Mouse (Mus musculus) thymus, postnatal 14 days (tissue): ENCODE measurements at regions not wholly inside any gene's neighbourhood (a gene's known extent, or its start where the extent isn't known, plus 50 kb on each side); places are given as distances from the start of the nearest gene placed in this dataset.

Experiments used
- DNase-seq: peaks from one replicate; pipeline ENCODE4 v3.0.0; 2021

DNA sequence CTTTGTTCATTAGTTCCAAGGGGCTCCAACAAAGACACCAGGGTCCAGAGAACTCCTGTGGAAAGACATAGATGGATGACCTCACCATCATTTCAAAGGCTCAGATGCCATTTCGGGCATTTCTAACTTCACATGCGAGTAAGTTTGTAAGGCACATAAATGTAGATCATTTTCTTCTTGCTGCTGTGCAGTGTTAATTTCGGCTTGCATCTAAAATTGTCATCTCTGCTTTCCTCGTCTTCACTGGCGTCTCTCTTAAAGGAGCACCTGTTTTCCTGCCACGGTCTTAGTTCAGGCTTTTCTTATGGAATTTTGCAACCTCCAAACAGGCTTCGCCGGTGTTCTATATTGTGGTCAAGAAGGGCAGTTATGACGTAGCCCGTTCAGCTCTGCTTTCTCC, 280.6 kb upstream of the Prickle1 start:
- no peak for DNase-seq

DNA sequence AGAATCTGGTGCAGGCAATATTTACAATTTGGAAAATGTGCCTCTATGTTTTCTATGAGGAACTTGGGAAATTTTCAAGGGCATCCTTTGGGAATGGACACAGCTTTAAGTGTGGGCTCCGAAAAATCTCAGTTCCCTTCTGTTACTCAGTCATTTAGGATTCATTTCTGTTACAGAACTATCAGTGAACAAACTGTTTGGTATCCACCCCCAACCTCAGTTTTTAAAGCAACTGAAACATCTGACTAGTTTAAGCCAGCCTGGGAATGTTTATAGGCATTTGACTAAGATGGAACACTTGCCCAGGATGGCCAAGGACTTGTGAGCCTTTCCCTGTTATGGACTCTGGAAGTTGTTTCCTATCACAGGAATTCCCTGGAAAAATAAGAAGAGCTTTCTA, 280.0 kb upstream of the Prickle1 start:
- no peak for DNase-seq

DNA sequence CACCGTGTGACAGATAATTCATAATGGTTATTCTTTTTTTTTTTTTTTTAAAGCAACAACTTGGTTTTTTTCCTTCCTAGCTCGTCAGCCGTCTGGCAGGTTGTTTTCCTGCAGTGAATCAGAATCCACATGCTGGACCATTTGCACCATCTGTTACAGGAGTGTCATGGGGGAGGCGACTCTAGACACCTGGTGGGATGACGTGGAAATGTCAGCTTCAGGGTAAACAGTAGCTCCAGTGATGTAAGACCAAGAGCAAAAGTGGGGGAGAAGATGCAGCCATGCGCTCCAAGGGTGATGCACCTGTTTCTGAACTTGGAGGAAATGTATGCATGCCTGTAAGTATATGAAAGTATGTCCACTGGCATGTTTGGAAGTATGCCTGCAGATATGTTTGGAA, 278.5 kb upstream of the Prickle1 start:
- peak; percentile 15 for DNase-seq

DNA sequence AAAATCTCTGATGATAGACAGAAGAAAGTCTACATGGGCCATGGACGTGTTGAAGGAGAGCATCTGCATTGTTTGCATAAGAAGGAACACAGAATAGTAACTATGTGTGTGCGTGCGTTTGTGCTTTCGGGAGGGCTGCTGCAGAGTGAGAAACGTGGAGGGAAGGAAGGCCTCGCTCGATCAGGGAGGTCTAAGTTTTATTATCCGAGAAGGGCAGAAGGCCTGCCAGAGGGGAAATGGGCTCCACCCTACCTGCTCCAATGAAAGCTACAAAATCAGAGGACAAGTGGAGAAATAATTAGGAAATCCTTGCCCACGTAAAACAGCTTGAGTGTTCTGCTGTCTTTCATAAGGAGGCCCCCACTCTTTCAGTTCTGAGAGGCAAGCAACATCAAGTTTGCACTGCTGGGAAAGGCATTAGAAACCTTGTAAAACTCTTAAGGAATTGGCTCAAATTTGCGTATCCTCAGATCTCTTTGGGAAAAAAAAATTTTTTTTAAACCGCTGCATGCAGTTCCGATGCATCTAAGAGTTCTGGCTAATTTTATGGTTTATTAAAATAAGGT, 261.7 kb upstream of the Prickle1 start:
- no peak for DNase-seq

DNA sequence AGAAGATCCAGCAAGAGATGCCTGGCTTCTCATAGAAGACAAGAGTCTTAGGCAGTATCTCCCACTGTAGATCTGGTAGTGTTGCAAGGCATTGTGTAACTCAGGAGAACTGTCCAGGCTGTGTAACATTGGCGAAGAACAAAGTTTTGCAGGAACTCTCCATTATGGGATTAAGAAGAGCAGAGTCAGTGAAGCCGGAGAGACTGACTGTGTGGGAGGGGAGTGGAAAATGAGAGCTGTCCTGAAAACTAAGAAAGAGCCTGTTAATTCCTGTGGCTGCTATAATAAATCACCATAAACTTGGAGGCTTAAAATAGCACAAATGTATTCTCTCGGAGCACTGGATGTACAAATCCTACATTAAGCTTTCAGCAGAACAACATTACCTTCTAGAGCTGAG, 257.5 kb upstream of the Prickle1 start:
- no peak for DNase-seq

DNA sequence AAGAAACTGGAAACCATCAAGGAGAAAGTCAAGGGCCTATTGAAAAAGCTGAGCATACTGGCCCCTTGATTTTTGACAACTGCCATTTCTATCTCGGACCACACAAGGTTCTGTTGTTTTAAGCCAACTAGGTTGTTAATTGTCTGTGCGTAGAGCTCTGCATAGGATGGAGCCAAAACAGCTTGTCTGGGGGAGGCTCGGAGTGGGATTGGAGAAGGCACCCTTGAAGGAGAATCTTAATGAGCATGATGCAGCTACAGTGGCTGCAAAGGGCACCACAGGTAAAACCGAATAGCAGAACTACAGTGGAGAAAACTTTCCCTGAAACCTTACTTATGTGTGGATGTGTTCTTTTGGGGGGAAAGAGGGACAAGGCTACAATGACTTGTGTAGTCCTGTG, 256.4 kb upstream of the Prickle1 start:
- no peak for DNase-seq

DNA sequence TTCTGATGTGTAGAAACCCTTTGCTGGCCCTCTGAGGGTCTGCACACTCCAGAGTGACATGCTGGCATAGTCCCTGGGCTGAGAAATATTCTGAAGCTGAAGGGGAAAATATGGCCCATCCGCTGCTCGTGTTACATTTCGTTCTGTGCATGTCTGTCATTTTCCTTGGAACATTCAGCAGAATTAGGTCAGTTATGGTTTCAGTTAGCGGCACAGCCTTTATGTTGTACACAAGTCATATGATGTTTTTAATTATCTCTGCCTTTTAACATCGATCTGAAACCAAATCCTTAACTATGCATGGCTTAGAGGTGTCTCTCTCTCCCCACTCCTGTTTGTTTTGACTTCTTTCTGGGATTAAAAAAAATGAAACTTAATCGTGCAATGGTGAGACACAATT, 254.7 kb upstream of the Prickle1 start:
- DNase-seq: no peak

DNA sequence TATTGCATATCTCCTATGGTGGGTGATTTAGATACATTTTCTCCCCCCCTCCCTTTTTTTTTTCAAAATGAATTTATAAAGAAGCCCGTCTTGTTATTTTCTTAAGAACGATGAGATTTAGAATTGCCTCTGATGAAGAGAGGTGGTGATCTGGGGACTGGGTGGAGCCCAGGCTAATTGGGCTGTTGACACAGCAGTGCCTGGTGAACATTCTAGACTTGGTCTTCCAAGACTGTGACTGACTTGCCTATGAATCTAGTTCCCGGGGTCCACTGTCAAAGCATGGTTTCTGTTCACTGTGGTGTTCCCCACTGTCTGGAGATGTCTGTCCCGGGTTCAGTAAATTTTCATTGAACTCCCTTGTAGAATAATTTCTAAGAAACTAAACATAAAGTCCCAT, 253.1 kb upstream of the Prickle1 start:
- DNase-seq: no peak

DNA sequence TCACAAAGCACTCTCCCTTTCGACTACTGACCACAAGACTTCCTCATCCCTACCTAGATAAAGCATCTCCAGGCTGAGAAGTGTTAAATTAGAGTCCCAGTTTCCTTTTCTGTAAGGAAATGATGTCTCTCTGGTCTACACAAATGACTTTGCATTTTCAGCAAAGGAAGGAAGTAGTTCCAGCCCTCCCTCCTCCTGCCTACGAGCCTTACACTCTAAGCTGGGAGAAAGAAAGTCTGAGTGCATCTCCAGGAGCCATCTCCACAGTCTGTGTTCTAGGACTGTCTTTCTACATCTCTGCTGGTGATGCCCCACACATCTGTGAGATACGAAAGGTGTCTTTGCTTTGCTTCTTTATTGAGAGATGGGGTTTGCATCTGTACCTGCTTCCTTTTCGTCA, 251.1 kb upstream of the Prickle1 start:
- DNase-seq: no peak

DNA sequence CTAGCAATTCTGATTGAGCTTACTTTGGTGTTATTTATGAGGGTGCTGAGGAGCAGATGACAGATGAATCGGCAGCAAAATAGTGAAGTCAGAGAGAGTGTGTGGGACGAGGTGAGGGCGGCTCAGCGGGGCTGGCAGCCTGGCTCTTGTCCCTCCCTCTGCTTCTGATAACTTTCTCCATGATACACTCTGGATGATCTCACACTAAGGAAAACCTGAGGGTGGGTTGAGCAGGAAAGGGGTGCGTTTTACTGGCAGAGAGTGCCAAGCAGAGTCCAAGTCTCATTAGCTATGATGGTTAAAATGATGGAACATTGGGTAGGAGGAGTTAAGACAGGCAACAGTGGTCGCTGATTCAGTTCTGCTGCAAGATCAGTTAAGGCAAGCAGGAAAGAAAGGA, 250.1 kb upstream of the Prickle1 start:
- no peak for DNase-seq

DNA sequence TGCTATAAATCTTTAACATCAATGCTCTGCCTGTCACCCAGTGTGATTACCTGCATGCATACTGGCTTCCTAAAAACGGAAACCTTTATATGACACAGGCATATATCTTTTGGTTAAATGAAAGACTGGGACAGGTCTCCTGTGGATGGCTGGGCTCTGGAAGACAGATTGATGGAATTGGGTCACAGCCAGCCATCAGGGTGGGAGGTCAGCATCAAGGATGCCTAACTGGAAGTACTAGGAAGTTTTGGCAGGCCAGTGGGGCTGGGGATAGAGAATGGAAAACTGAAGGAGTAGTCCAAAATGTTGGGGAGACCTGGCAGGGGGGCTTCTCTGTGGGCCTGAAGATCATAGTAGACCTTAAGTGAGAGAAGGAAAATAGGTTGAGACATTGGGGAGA, 237.3 kb upstream of the Prickle1 start:
- DNase-seq: no peak

DNA sequence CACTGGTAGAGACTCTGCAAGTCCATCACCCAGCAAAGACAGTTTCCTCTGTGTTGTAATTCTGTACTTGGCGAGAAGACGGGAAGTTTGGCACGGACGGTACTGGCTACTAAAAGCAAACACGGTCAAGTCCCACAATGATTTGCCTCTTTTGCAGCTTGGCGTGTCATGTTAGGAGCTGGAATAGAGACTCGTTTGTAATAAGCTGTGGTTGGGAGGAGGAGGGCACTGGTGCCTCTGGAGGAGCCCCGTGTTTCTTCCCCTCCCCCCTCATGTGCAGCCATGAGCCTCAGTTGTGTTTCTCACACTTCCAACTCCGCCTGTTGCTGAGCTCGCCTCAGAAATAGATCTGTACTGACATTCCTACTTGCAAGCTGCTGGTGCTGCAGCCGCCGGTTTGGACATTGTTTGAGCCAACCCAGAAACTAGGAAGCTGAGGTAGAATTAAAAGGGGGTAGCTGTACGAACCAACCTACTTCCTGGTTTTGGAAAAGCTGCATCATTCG, 236.8 kb upstream of the Prickle1 start:
- peak; percentile 14 for DNase-seq

DNA sequence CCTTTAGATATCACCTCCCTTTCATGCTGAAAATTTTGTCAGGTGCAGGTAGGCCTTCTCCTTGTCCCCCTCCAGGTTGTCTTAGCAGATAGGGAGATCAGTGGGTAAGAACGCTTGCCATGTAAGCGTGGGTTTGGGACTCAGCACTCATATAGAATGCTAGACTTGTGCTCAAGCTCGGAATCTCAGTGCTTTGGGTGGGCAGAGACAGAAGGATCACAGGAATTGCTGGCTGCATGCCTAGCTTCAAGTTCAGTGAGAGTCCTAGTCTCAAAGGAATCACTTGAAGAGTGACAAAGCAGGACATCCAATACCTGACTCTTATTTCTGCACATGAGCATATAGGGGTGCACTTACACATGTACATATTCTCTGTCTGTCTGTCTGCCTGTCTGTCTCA, 235.5 kb upstream of the Prickle1 start:
- DNase-seq: no peak

DNA sequence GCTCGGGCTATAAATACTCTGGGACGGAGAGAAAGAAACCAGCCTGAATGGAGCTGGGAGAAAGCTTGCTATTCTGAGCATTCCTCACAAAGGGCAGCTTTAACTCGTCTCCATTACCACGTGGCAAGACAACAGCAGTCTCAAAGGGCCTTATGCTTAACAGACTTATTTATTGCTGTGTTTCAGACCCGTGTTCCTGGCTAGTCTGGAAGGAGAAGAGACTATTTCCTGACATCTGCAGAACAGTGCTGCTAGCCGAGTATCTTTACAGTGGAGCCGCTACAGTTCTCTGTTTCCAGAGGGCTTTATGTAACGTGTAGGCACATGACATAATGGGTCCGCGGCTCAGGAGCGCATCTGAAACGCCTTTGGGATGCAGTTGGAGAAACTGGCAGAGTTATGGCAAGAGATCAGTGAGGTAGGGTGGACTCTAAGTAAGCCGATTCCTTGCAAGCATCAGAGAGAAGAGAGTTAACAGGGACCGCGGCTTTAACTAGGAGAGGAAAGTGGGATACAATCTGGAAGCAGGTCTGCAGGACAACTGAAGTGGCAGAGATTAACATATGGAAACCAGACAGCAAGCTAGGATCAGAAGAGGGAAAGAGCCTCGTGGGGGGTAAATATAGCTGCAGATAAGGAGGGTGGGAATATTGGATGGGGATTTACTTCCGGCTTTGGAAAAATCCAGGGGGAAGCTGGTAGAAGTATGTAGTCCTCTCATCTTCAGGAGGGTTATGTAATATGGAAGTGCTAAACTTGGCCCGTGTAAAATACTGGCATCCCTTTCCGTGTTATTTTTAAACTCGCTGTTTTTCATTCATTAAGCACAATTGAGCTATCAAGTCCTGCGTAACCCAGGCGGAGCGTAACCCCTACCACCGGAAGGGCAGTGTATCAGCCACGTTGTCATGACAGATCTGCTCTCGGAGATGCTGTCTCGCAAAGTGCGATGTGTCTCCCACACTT, 229.3 kb upstream of the Prickle1 start:
- no peak for DNase-seq

DNA sequence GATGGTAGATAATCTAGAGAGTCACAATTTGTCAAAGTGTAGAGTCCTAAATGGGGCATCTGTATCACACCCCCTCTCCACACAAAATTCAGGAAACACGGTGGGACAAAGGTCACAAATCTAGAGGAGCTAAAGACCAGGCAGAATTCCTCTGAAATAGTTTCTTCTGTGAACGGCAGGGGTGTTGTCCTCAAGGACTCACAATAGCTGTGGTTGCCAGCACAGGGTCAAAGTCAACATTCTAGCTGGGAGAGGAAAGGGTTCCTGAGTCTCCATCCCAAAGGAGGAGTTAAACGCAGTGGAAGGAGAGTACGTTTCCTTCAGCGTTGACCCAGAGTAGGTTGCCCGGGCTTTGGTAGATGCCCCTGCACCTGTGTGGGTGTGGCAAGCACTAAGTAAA, 225.5 kb upstream of the Prickle1 start:
- no peak for DNase-seq

DNA sequence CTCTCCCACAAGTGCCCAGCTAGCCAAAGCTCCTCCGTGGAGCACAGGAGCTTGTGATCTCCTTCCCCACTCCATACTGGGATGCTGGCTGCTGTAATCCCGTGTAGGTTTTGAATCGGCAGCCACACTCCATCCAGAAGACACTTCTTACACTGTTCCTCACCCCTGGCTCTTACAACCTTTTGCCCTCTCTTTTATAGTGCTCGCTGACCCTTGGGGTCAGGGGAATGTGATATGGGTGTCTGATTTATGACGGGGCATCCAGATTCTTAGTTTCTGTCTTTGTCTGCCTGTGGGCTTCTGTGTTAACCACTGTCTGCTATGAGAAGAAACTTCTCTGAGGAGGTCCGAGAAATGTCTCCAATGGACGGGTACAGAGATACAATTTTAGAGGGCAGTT, 216.3 kb upstream of the Prickle1 start:
- DNase-seq: no peak

DNA sequence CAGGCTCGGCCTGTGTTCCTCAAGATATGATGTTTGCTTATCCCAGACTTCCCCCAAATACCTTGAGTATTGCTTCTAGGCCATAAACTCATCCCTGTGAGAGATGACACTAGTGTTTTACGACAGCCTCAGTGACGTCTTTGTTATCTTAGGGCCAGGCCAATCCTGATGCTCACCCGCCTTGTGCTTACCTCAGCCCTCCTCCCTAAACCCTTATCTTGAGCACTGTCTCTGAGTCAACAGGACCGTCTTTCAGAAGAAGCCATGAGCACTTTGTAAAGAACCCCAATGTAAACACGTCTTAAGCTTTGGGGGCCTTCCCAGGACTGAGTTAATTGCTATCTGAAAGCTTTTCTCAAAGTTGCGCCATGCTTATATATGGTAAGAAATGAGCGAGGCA, 212.3 kb upstream of the Prickle1 start:
- no peak for DNase-seq

DNA sequence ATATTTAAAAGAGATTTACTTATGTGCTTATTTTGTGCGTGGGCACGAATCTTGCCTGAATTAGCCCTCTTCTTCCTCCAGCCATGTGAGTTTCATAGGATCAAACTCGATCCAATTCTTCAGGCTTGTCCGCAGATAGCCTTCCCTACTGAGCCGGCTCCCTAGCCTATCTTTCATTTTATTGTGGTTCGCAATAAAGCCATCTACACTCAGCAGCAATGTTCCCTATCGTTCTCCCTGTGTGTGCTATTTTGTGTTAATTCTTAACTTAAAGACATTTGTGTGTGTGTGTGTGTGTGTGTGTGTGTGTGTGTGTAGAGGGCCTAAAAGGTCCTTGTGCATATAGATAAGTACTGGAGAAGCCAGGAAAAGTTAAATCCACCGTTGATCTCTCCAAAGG, 211.8 kb upstream of the Prickle1 start:
- no peak for DNase-seq

DNA sequence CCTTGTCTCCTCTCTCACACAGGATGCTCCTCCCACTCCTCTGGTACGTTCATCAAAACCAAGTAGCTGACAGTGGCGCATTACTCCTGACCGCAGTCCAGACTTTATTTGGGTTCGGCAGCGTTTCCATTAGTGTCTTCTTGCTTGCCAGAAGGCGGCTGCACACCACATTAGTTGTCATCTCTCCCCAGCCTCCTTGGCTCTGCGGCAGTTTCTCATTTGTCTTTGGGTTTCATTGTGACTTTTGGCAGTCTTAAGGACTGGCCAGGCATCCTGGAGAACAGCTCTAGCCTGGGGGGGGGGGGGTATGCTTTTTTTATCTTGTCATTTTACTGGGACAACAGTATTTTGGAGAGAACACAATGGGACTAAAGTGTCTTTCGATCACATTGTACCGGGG, 209.0 kb upstream of the Prickle1 start:
- no peak for DNase-seq

DNA sequence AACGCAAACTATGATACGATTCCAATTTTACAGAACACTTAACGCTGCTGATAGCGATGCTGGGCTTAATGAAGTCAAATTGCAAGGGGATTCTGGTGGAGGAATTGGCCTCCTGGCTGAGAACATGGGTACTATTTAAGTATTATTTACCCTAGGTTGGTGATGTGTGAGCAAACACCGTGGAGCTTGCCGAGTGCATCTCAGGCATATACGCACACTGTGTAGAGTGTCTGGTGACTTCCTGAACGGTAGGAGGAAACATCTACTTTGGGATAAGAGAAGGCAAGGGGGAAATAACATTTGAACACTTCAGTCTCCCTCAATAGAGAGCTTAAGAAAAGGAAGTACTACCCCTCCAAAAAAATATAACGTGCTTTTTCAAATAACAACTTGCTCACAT, 194.8 kb upstream of the Prickle1 start:
- DNase-seq: no peak

DNA sequence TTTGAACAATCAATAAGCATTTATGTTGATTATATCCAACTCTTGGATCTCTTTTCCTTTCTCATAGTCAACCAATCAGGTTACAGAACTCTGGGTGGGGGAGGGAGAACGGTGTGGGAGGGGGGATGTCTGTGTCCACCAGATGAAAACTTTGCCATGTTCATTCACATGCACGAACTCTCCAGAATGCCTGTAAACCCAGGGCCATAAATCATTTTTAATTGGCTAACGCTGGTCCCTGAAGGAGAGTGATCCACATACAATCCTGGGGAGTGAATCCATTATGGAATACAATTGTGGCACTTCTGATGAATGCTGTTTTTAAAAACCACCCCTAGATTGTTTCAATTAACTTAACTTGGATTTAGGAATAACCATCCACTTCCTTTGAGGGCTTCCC, 194.1 kb upstream of the Prickle1 start:
- no peak for DNase-seq

DNA sequence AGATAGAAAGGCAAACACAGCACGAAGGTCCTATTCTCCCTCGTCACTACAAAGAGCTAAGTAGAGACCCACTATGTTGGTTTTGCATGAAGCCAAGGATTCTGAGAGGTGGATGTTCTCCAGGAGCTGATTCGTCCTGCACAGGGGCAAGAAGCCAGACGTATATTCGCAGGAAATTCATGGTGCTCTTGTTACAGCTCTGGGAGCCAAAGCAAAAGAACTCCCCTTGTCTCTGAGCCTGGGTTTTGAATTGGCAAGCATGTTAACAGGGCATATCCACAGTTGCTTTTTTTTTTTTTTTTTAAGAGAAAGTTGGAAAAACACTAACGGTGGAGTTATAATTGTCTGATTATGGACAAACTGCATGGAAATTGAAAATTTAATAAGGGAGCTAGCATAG, 191.7 kb upstream of the Prickle1 start:
- DNase-seq: no peak

DNA sequence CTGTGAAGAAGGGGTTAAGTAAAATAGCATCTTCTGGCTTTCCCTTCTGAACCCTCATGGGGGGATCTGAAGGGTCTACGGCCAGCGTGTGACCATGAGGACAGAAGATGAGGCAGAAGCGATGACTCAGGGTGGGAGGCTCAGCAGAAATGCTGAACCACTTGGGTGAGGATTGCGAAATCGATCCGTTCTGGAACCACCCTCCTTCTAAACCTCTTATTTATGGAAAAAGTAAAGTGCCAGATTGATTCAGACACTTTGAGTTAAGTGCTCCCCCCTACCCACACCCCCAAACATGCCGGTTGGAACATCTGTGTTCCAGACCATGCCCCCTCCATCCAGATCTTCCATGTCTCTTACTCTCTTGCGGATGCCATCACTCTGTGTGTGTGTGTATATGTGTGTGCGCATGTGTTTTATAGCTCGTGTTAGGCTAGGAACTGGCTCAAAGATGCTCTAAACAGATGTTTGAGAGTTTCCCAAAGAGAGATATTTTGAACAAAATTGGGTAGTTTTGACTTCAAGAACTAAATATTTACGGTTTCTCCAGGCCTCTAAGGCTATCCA, 190.2 kb upstream of the Prickle1 start:
- DNase-seq: no peak

DNA sequence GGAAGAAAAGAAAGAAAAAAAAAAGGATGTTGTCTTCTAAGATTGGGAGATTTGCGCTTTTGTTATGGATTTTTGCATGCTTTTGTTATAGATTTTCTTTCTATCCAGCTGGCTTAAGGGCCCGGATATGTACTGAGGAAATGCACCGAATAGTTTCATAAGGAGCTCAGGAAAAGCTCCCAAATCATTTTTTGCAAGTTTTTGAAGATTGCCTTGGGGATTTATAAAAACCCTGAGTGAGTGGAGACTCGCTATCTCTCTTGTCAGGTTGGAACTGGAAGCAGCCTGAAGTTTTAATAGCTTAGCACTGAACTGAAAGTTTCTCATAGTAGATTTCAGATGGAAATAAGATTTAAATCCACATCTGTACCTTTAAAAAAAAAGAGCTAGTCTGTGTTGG, 188.0 kb upstream of the Prickle1 start:
- DNase-seq: no peak
